Mouse (Mus musculus) retina, embryonic 14.5 days (tissue): ENCODE results near the gene Nat9.

Source experiments
- DNase-seq: peaks from one replicate; pipeline ENCODE4 v3.0.0-alpha.2; 2015; ENCODE audit warnings: low spot score

Gene Nat9

GRCm38 (mm10) chr11:115215123-115215522 lies 27.5 kb upstream of the Nat9 start:
- no peak for DNase-seq

DNA sequence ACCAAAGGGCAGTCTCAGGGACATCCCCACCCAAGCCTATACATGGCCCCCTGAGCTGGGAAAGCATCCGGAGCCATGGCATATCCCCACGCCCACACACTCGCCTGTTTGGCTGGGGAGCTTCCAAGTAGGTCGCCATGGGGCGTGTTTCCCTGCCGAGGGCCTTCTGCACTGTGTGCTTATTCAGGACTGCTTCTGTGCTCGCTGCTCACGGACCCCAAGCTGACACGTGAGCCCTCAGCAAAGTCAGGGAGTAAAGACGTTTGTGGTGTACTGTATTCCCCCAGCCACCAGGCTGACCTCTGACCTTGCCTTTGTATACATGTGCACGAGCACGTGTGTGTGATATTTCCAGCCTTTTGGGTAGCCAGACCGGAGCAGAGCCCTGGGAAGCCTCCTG lies 24.5 kb upstream of the Nat9 start:
- no peak for DNase-seq

DNA sequence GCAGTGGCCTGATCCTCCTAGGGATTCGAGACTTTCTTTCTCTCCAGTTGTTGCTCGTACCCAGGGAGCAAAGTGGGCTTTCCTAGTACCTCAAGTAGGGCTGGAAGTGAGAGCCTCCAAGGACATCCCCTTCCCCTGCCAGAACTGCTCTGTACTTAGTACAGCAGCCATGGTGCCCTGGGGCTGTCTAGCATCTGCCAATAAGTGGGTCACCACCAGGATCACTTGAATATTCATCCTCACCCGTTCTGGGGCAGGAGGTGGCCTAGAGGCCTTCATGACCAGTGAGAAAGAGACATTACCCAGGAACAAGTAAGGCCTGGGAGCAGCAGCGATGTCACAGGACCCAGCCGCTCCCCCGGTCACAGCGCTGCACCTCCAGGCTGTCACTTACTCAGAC lies 22.3 kb upstream of the Nat9 start:
- DNase-seq, result peak; percentile 61

DNA sequence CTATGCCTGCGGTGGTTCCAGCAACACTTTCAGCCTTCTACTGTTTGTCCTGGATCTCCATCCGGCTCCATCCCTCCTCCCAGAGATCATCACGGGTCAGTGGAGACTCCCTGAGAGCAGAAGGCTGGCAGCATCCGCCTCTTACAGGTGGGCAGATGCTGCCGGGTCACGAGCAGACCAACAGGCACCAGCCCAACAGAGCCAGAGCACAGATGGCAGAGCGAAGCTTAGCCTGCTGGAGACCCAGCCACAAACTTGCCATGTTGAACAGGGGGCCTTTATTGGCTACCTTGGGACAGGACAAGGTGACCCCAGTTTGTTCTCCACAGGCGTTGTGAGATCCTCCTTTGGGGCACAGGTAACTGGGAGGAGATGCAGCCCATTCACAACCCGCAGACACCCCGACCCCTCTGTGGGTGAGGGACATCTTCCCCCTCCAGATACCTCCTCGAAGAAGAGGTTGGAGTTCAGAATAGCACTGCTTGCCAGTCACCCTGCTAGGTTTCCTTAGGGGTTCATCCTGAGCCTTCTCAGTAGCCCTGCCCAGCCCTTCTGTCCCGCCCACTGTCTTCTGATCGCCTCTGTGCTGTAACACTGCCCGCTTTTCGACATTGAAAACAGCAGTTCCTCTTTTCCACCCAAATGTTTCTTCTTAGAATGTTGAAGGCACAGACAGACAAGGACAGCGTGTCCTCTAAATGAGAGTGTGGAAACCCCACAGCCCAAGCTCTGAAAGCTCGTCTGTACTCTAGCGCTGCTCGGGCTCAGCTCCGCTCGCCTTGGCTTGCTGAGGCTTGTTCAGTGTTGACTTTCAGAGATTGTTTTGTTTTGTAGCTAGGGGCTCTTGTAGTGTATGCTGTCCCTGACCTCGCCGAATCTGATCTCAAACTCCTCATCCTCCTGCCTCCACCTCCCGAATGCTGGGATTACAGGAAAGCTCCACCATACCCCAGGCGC lies 21.4 kb upstream of the Nat9 start:
- no peak for DNase-seq

- DNase-seq, result no peak
Measured at GRCm38 (mm10) chr11:115208126-115208525, 20.5 kb upstream of the Nat9 start.

DNA sequence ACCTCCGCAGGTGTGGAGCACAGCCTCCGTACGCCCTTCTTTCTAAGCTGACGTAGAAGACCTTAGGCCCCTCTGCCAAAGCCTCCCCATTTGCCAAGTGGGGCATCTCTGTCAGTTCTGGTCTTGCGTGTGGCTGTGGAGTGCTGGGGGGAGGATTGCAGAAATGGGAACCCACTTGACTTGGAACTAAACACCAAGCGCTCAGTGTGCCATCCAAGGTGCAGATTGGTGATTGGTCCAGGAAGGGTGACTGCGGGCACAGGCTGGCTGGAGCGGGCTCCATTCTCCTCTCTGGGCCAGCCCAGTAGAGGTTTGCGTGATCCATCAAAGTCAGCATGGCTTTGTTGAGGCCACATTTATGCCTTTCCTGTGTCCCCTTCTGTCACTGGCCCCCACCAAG lies 15.1 kb upstream of the Nat9 start:
- no peak for DNase-seq

- peak; percentile 90 for DNase-seq
Measured at GRCm38 (mm10) chr11:115202316-115202715, 14.7 kb upstream of the Nat9 start.

DNA sequence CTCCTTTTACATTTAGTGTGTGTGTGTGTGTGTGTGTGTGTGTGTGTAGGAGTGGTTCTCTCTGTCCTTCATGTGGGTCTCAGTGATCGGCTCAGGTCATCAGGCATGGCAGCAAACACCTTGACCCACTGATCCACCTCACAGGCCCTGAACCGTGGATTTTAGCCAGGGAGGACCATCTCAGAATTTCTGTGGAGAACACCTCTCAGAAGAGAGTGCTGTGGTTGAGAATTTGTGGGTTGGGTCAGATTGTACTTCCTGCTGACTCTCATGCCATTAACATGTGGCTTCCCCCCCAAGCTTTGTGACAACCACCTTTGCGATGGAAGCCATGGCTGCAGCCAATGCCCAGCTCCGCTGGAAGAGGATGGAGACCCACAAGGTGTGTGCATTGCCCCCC lies 12.9 kb upstream of the Nat9 start:
- no peak for DNase-seq

GRCm38 (mm10) chr11:115198932-115199384 lies 11.3 kb upstream of the Nat9 start:
- DNase-seq, result no peak

GRCm38 (mm10) chr11:115197558-115197957 lies 9.9 kb upstream of the Nat9 start:
- no peak for DNase-seq

DNA sequence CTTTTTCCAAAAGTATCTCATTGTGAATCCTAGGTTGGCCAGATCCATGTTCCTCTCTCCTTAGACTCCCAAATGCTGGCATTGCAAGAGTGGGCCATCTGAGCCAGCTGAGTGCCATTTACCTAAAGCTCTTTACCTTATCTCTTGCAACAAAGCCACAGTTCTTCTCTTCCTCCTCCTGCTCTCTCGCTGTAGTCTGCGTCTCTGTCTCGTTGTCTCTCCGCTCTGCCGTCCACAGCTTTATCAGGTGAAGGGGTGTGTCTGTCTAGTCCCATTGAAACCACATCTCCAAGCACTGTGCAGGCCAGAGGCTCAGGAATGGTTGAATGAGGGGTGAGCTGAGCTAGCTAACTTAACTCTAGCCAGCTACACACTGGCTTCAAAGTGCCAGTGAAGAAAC lies 8.3 kb upstream of the Nat9 start:
- no peak for DNase-seq

DNA sequence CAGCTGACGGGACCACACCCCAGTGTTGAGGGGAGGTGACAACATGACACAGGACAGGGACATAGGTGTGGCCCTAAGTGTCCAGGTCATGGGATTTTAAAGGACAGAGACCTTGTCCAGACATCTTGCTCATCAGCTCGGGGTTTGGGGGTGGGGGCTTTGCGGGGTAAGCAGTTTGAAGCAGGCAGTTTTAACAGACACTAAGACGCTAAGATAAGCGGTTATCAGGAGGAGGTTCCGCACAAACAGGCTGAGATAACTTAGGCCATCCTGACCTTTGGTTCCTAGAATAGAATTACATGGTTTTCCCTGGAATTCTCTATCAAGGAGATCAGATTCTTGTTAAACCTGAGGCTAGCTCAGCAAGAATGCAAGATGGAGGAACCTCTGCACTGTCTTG lies 7.0 kb upstream of the Nat9 start:
- no peak for DNase-seq

GRCm38 (mm10) chr11:115192180-115192579 lies 4.5 kb upstream of the Nat9 start:
- no peak for DNase-seq

- DNase-seq, result no peak
Measured at GRCm38 (mm10) chr11:115189304-115189703, 1.6 kb upstream of the Nat9 start.

DNA sequence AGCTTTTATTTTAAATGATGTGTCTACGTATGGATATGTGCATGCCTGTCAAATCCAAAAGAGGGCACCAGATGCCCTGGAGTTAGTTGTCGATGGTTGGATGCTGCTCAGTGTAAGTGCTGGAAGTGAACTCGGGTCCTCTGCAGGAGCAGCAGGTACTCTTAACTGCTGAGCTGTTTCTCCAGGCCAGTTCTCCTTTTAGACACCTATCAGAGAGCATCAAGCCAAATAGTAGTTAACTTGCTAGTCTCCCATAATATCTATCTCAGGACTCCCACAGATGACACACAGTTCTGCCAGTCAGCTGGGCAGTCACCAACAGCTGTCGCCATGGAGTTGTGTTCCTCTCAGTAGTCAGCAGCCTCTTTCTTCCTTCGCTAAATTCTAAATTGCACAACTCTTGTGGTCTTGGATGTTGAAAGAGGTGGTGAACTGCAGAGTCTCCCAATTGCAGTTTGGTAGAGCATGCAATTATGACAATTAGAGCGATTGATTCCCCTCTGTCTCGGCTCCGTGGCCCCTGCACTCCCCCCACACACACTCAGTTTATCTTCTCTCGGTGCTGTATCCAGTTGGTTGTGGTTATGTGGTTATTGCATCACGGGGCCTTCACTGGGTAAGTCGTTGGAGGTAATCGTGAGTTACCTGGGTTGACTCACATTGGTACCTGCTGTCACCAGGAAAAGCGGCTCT lies 1.0 kb upstream of the Nat9 start:
- no peak for DNase-seq

GRCm38 (mm10) chr11:115187224-115187639 lies 427 bp downstream of the Nat9 start, which contains the start of gene Tmem104:
Gene Tmem104, plus strand, starts transcription at chr11:115187487.
- DNase-seq, result peak; percentile 100

DNA sequence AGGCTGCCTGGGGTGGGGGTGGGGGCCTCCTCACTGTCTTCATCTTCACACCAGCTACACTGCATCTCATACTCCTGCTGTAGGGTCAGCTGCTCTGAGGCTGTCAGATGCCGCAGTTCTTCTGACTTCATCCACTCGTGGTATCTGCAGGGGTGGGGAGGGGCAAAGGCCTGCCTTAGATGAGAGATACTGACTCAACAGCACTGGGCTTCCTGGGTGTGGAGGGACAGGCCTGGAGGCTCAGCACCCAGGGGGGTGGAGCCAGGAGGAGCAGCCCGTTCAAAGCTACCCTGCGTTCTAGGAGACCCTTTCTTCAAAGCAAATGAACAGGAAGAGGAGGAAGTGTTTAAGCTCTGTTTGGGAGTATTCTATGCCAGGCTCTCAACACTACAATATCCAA lies 2.7 kb downstream of the Nat9 start:
- no peak for DNase-seq

DNA sequence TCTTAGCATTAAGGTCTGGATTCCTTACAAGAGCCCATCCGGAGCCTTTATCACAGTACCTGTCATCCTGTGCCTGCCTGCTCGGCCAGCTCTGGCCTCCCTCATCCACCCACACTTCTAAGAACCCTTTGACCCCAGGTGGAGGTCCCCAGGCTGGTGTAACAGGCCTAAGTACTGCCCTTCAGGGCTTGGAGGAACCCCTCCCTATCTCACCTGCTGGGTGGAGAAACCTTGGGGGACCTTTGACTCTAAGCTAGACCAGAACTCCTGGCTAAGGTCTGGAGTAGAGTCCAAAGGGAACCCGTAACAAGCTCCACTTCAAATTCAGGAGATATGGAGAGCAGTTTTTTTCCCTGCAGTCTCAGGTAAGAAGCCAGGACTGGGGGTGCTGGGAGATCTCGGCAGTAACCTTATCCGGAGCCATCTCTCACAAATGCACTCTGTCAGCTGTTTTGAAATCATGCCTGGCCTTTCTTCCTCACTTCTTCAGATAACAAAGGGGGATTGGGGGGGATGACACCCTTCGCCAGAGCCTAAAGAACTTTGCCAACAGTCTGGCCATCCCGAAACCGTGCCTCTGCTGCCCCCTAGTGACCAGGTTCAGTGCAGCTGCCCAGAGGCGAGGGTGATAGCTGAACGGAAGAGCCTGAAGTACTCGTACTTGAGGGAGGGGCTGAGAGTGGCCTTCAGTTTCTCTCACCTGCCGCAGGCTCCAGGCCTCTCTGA lies 5.6 kb downstream of the Nat9 start:
- DNase-seq, result peak; percentile 85

- no peak for DNase-seq
Measured at GRCm38 (mm10) chr11:115179881-115180280, 7.8 kb downstream of the Nat9 start.

- DNase-seq, result no peak
Measured at GRCm38 (mm10) chr11:115179191-115179590, 8.5 kb downstream of the Nat9 start.

- no peak for DNase-seq
Measured at GRCm38 (mm10) chr11:115178766-115179165, 8.9 kb downstream of the Nat9 start.

DNA sequence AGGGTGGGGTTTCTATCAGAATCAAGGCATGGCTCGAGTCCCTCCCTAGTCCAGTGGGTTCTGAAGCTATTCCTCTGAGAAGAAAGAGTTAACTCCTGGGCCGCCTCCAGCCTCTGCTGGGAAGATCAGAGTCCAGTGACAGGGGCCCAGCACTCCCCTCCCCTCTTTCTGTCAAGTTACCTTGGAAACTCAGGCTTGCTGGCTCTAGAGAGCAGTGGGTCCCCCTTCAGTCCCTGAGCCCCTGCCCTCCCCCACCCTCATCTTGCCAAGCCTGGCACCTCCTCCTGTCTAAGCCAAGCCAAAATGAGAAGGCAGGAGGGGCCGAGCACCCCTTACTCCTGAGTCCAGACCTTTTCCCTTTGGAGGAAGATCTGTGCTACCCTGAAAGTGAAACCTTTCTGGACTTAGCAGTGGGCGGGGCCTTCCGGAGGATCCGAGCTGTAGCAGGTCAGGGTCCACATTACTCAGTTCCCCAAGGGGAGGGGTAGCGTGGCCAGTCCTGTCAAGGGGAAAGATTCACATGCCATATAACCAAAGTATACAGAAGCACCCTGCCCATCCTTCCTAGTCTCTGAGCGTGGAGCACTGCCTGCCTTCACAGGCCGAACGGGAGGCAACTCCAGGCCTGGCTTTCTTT lies 10.0 kb downstream of the Nat9 start:
- DNase-seq, result no peak
